Mouse (Mus musculus) urinary bladder, postnatal 36 days (tissue): ENCODE measurements around the gene Mapk1ip1l.
A peak's percentile ranks its signal among the peaks of the same experiment; 100 is the strongest.
"Not testable (repeated sequence)": the region's sequence is repeated elsewhere in the genome, so short reads cannot be mapped to it uniquely, and the experiment has no call there.

Experiments used
- DNase-seq, 2 experiments: peaks; one replicate each; pipeline ENCODE4 v3.0.0; 2022; ENCODE audit warnings: low spot score in 2 of 2, mixed read lengths in 1 of 2

Mapk1ip1l gene

GRCm38 (mm10) chr14:47304814-47305405, 6.8 kb downstream of the Mapk1ip1l start:
- DNase-seq = no peak

- no peak for DNase-seq
These were observed 7.9 kb downstream of the Mapk1ip1l start for GRCm38 (mm10) chr14:47305933-47306332.

- no peak for DNase-seq
These were observed 9.6 kb downstream of the Mapk1ip1l start for GRCm38 (mm10) chr14:47307669-47308068.

GRCm38 (mm10) chr14:47309061-47309460, 11.0 kb downstream of the Mapk1ip1l start:
- DNase-seq = no peak

GRCm38 (mm10) chr14:47310342-47311181, 12.5 kb downstream of the Mapk1ip1l start:
- DNase-seq = no peak

- DNase-seq = no peak
These were observed 21.3 kb downstream of the Mapk1ip1l start for GRCm38 (mm10) chr14:47319362-47319761.

- not testable (repeated sequence) for DNase-seq
These were observed 23.5 kb downstream of the Mapk1ip1l start for GRCm38 (mm10) chr14:47321581-47321980.

GRCm38 (mm10) chr14:47325965-47326761, 28.1 kb downstream of the Mapk1ip1l start:
- DNase-seq = no peak

GRCm38 (mm10) chr14:47327347-47327746, 29.3 kb downstream of the Mapk1ip1l start:
- DNase-seq = peak in 1 of 2 experiments; percentile 38

- DNase-seq = no peak
These were observed 33.9 kb downstream of the Mapk1ip1l start for GRCm38 (mm10) chr14:47331920-47332319.

- peak; percentile 72 to 73 for DNase-seq
These were observed 36.8 kb downstream of the Mapk1ip1l start for GRCm38 (mm10) chr14:47334819-47335218.

GRCm38 (mm10) chr14:47335300-47335699, 37.2 kb downstream of the Mapk1ip1l start:
- DNase-seq = no peak

GRCm38 (mm10) chr14:47340231-47340925, 42.3 kb downstream of the Mapk1ip1l start:
- no peak for DNase-seq

GRCm38 (mm10) chr14:47341811-47342291, 43.8 kb downstream of the Mapk1ip1l start:
- no peak for DNase-seq

- DNase-seq = no peak
These were observed 48.6 kb downstream of the Mapk1ip1l start for GRCm38 (mm10) chr14:47346715-47347114.

GRCm38 (mm10) chr14:47350974-47351373, 52.9 kb downstream of the Mapk1ip1l start:
- DNase-seq = no peak

GRCm38 (mm10) chr14:47352272-47352671, 54.2 kb downstream of the Mapk1ip1l start:
- no peak for DNase-seq

GRCm38 (mm10) chr14:47353240-47353639, 55.2 kb downstream of the Mapk1ip1l start:
- DNase-seq = no peak

- DNase-seq = peak; percentile 75 to 79
These were observed 56.1 kb downstream of the Mapk1ip1l start for GRCm38 (mm10) chr14:47354111-47354577.

- DNase-seq = no peak
These were observed 56.9 kb downstream of the Mapk1ip1l start for GRCm38 (mm10) chr14:47354948-47355347.

- DNase-seq = no peak
These were observed 58.6 kb downstream of the Mapk1ip1l start for GRCm38 (mm10) chr14:47356622-47357021.
